Mouse (Mus musculus) MEL (cell line): ENCODE data around the gene Aqp12. TPM values are rescaled to one million over a fixed set of nuclear protein-coding genes. Genes with fewer than 3 reads are reported as not detected.

Source experiments
- DNase-seq: peaks from one replicate; pipeline ENCODE4 v3.0.0; 2011; ENCODE audit warnings: low read depth, low spot score
- H3K27ac ChIP-seq: 2 replicates; pipeline ENCODE4 v1.5.1; 2012; ENCODE audit warnings: low read depth, mild to moderate bottlenecking, control low read depth, low read length, moderate library complexity; ENCODE audit not compliant: control insufficient read depth
- H3K27me3 ChIP-seq, 2 experiments: fragments of 150-350 bp in 1 of 2; sonication (generic) in 1 of 2; 2 replicates each; pipeline ENCODE4 v1.6.1; 2012; ENCODE audit warnings: low read length in 2 of 2, mild to moderate bottlenecking in 2 of 2, improper control_type of control experiment in 1 of 2, moderate library complexity in 1 of 2; ENCODE audit not compliant: insufficient read depth in 2 of 2, control insufficient read depth in 1 of 2
- H3K36me3 ChIP-seq, 2 experiments: 2 replicates each; pipeline ENCODE4 v1.6.1; 2012 to 2014; ENCODE audit warnings: low read length in 2 of 2, improper control_type of control experiment in 1 of 2, inconsistent platforms in 1 of 2, mild to moderate bottlenecking in 1 of 2; ENCODE audit not compliant: insufficient read depth in 2 of 2, control insufficient read depth in 1 of 2
- H3K4me1 ChIP-seq, 2 experiments: fragments of 150-350 bp in 1 of 2; sonication (generic) in 1 of 2; 2 replicates each; pipeline ENCODE4 v1.6.1; 2012; ENCODE audit warnings: low read length in 2 of 2, improper control_type of control experiment in 1 of 2, mild to moderate bottlenecking in 1 of 2; ENCODE audit not compliant: insufficient read depth in 2 of 2, control insufficient read depth in 1 of 2
- H3K4me3 ChIP-seq, 2 experiments: fragments of 150-350 bp in 1 of 2; sonication (generic) in 1 of 2; 2 replicates each; pipeline ENCODE4 v1.5.1; 2012; ENCODE audit warnings: low read depth in 2 of 2, low read length in 2 of 2, mild to moderate bottlenecking in 2 of 2, moderate library complexity in 2 of 2, control low read depth in 1 of 2, improper control_type of control experiment in 1 of 2; ENCODE audit not compliant: control insufficient read depth in 1 of 2, insufficient read depth in 1 of 2
- H3K79me2 ChIP-seq: 2 replicates; pipeline ENCODE4 v1.6.1; 2012; ENCODE audit warnings: mild to moderate bottlenecking, low read length, moderate library complexity; ENCODE audit not compliant: control insufficient read depth, poor library complexity, insufficient read depth
- H3K9ac ChIP-seq: 2 replicates; pipeline ENCODE4 v1.6.1; 2012; ENCODE audit warnings: low read depth, mild to moderate bottlenecking, control low read depth, low read length, moderate library complexity; ENCODE audit not compliant: control insufficient read depth, poor library complexity, severe bottlenecking
- H3K9me3 ChIP-seq: fragments of 150-350 bp; sonication (generic); replicated peaks from 2 replicates; pipeline ENCODE4 v1.6.1; 2012; ENCODE audit warnings: mild to moderate bottlenecking, low read length, improper control_type of control experiment, moderate library complexity; ENCODE audit not compliant: insufficient read depth
- CTCF ChIP-seq, 3 experiments: IDR thresholded peaks in 2 of 3; conservative IDR thresholded peaks in 1 of 3; 2 replicates each; pipeline ENCODE4 v1.5.1; 2011 to 2012; ENCODE audit warnings: low read length in 3 of 3, low read depth in 2 of 3, mild to moderate bottlenecking in 2 of 3, improper control_type of control experiment in 1 of 3, inconsistent platforms in 1 of 3, mixed read lengths in 1 of 3, moderate library complexity in 1 of 3; ENCODE audit not compliant: control insufficient read depth in 1 of 3, insufficient read depth in 1 of 3, poor library complexity in 1 of 3, severe bottlenecking in 1 of 3
- E2F4 ChIP-seq: IDR thresholded peaks from 2 replicates; pipeline ENCODE4 v1.6.1; 2011; ENCODE audit warnings: low read depth, low read length, improper control_type of control experiment, borderline replicate concordance
- MAX ChIP-seq: IDR thresholded peaks from 2 replicates; pipeline ENCODE4 v1.6.1; 2011; ENCODE audit warnings: low read length, improper control_type of control experiment
- RAD21 ChIP-seq: IDR thresholded peaks from 2 replicates; pipeline ENCODE4 v1.6.1; 2011; ENCODE audit warnings: mild to moderate bottlenecking, low read depth, low read length, improper control_type of control experiment
- SIN3A ChIP-seq: IDR thresholded peaks from 2 replicates; pipeline ENCODE4 v1.6.1; 2012; ENCODE audit warnings: low read length, improper control_type of control experiment, inconsistent platforms
- SMC3 ChIP-seq: IDR thresholded peaks from 2 replicates; pipeline ENCODE4 v1.6.1; 2011; ENCODE audit warnings: low read depth, low read length, improper control_type of control experiment
- TAL1 ChIP-seq: IDR thresholded peaks from 2 replicates; pipeline ENCODE4 v1.6.1; 2012; ENCODE audit warnings: mild to moderate bottlenecking, inconsistent platforms, low read length, moderate library complexity, mixed read lengths
- USF1 ChIP-seq: IDR thresholded peaks from 2 replicates; pipeline ENCODE4 v1.6.1; 2014; ENCODE audit warnings: low read depth, mild to moderate bottlenecking, inconsistent platforms, low read length, improper control_type of control experiment, moderate library complexity
- ZKSCAN1 ChIP-seq: IDR thresholded peaks from 2 replicates; pipeline ENCODE4 v1.6.1; 2012; ENCODE audit warnings: low read depth, mild to moderate bottlenecking, inconsistent platforms, low read length, improper control_type of control experiment, moderate library complexity
- ZNF384 ChIP-seq: IDR thresholded peaks from 2 replicates; pipeline ENCODE4 v1.6.1; 2012; ENCODE audit warnings: low read depth, mild to moderate bottlenecking, inconsistent platforms, low read length, improper control_type of control experiment
- polyA plus RNA-seq, 2 experiments: library from polyadenylated mRNA; stranded (reverse) in 1 of 2; unstranded in 1 of 2; fragments of >175 nt in 1 of 2; fragments of >200 nt in 1 of 2; gene quantifications; 2 replicates each; pipeline versions ENCODE4 v1.2.1 to v1.2.4; 2012; ENCODE audit warnings: low replicate concordance in 2 of 2, low read depth in 1 of 2; ENCODE audit not compliant: insufficient read length in 2 of 2, insufficient read depth in 1 of 2, missing spikeins in 1 of 2
- total RNA-seq: library from RNA; depleted of rRNA; stranded (reverse); fragments of 300-350 nt; gene quantifications from 2 replicates; pipeline ENCODE4 v1.2.3, GENCODE M21; 2012

Gene Aqp12
- total and polyA plus RNA-seq, 3 experiments, result not detected

- no peak overlapping the region for H3K9ac ChIP-seq
- H3K36me3 ChIP-seq, result no peaks in the 10 kb centered on the region
- no peak for DNase-seq
- H3K4me3 ChIP-seq, result no peak overlapping the region
- H3K9me3 ChIP-seq, result no peaks in the 10 kb centered on the region
- H3K4me1 ChIP-seq, result no peaks in the 10 kb centered on the region
- no peaks in the 10 kb centered on the region for H3K27me3 ChIP-seq
- TF ChIP-seq ZKSCAN1, result no peak
- no peak for TF ChIP-seq SIN3A
- no peak for TF ChIP-seq ZNF384
- TF ChIP-seq SMC3, result no peak
- no peaks in the 10 kb centered on the region for H3K79me2 ChIP-seq
- H3K27ac ChIP-seq, result no peak overlapping the region
Measured at GRCm38 (mm10) chr1:93031199-93031598, 25.1 kb downstream of the Aqp12 start.

- no peak overlapping the region for H3K9ac ChIP-seq
- DNase-seq, result no peak
- no peaks in the 10 kb centered on the region for H3K4me1 ChIP-seq
- no peaks in the 10 kb centered on the region for H3K79me2 ChIP-seq
- no peaks in the 10 kb centered on the region for H3K27me3 ChIP-seq
- no peak for TF ChIP-seq CTCF (IDR thresholded peaks at IDR 0.05 in 2 of 3, conservative IDR thresholded peaks at IDR 0.05 in 1 of 3; ENCODE audit: control insufficient read depth in 1 of 3, insufficient read depth in 1 of 3, low read depth in 2 of 3, low read length in 3 of 3, poor library complexity in 1 of 3, severe bottlenecking in 1 of 3)
- TF ChIP-seq MAX, result no peak
- TF ChIP-seq E2F4, result no peak
- TF ChIP-seq RAD21, result no peak
- no peak for TF ChIP-seq TAL1
- no peaks in the 10 kb centered on the region for H3K9me3 ChIP-seq
- H3K27ac ChIP-seq, result no peak overlapping the region
- no peak overlapping the region for H3K4me3 ChIP-seq
- H3K36me3 ChIP-seq, result no peaks in the 10 kb centered on the region
Measured at GRCm38 (mm10) chr1:93033989-93034388, 27.9 kb downstream of the Aqp12 start.

GRCm38 (mm10) chr1:93035981-93036380 lies 29.8 kb downstream of the Aqp12 start:
- DNase-seq, result no peak
- Histone ChIP-seq H3K4me1 (no peaks in the 10 kb centered on the region), H3K9ac (no peak overlapping the region), H3K9me3 (no peaks in the 10 kb centered on the region), H3K79me2 (no peaks in the 10 kb centered on the region), H3K27me3 (no peaks in the 10 kb centered on the region), H3K27ac (no peak overlapping the region), H3K36me3 (no peaks in the 10 kb centered on the region), H3K4me3 (no peak overlapping the region)
- TF ChIP-seq USF1 (no peak), ZNF384 (no peak), SMC3 (no peak)
